Mouse (Mus musculus): Measurements from ENCODE around the gene Pltp. TPM values are rescaled to one million over a fixed set of nuclear protein-coding genes. Genes with fewer than 3 reads are reported as not detected.
"Not testable (repeated sequence)": the region's sequence is repeated elsewhere in the genome, so short reads cannot be mapped to it uniquely, and the experiment has no call there.

Pltp gene
- polyA plus RNA-seq, 1 experiment = 18.0 TPM

DNA sequence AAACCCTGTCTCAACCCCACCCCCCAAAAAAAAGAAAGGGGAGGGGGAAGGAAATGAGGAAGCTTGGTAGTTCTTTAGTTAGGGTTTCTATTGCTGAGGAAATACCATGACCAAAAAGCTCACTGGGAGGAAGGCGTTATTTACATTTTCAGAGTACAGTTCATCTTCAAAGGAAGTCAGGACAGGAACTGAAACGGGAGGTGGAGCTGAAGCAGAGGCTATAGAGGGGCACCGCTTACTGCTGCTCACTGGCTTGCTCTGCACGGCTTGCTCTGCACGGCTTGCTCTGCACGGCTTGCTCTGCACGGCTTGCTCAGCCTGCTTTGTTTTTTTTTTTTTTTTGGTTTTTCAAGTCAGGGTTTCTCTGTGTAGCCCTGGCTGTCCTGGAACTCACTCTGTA lies 11.0 kb upstream of the Pltp start:
- TF ChIP-seq POLR2A (IDR thresholded peaks at IDR 0.05; ENCODE audit: control insufficient read depth, low read depth, low read length) (no peak), CTCF (IDR thresholded peaks at IDR 0.05; ENCODE audit: control insufficient read depth, insufficient read depth, insufficient replicate concordance, low read depth, low read length) (no peak)
- Histone ChIP-seq H3K4me1 (ENCODE audit: control insufficient read depth, insufficient read depth, low read length) (peaks cover 10% of the 10 kb centered on the region), H3K4me3 (ENCODE audit: control insufficient read depth, low read depth, low read length) (no peak overlapping the region), H3K27ac (ENCODE audit: control insufficient read depth, insufficient read depth, low read depth, low read length) (no peak overlapping the region), H3K36me3 (ENCODE audit: control insufficient read depth, insufficient read depth, low read length) (no peaks in the 10 kb centered on the region), H3K27me3 (ENCODE audit: control insufficient read depth, insufficient read depth, low read length) (no peaks in the 10 kb centered on the region)

DNA sequence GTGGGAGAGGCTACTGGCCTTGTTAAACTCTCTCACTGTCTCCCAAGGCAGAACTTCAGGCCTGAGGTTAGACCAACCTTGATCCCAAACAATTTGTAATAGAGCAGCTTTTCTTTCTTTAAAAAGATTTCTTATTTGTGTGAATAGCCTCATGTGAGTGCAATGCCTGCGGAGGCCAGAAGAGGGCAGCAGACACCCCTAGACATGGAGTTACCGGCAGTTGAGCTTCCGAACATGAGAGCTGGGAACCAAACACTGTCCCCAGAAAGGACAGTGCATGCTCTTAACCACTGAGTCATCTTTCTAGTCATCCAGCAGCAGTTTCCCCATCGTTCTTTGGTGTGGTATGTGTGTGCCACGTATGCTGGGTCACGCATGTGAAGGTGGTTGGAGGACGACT lies 10.1 kb upstream of the Pltp start:
- no peaks in the 10 kb centered on the region for H3K27me3 ChIP-seq (ENCODE audit: control insufficient read depth, insufficient read depth, low read length)
- peak overlapping the region; percentile 63 for H3K27ac ChIP-seq (ENCODE audit: control insufficient read depth, insufficient read depth, low read depth, low read length)
- H3K36me3 ChIP-seq (ENCODE audit: control insufficient read depth, insufficient read depth, low read length) = no peaks in the 10 kb centered on the region
- no peak for TF ChIP-seq POLR2A (IDR thresholded peaks at IDR 0.05; ENCODE audit: control insufficient read depth, low read depth, low read length)
- TF ChIP-seq CTCF (IDR thresholded peaks at IDR 0.05; ENCODE audit: control insufficient read depth, insufficient read depth, insufficient replicate concordance, low read depth, low read length) = peak; percentile 86; the same call in 1 of the 2 replicates
- peak overlapping the region; percentile 62; the same call in 1 of the 2 replicates for H3K4me3 ChIP-seq (ENCODE audit: control insufficient read depth, low read depth, low read length)
- peaks cover 10% of the 10 kb centered on the region for H3K4me1 ChIP-seq (ENCODE audit: control insufficient read depth, insufficient read depth, low read length)

DNA sequence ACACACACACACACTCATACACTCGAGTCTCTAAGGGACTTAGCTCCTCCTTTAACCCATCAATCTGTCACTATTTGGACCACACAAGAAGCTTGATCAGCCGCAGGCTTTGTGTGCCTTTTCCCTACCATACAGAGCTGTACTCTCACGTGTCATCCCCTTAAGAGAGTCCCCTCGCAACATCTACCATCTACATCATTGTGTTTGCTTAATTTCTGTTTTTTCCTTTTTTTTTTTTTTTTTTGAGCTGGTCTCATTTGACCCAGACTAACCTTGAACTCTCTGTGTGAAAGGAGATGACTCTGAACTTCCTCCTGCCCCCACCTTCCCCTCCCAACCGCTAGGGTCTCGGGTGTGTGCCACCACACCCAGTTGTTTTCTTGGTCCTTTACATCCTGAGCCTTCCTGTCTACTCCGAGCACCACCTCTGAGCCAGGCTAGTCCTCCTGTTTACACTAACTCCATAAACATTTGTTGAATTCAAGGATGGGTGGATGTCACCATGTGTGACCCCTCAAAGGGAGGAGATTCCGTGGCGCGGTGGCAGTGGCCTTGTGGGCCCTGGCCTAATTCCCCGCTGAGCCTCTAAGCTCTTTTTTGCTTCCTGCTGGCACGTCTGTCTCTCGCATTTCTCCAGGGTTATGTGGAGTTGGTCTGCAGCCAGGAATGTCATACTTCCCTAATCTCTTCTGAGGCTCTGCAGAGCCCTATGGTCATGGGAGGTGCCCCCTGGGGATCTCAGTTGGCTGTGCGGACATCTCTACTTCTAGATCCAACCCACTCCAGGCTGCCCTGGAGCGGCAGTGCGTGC lies 9.4 kb upstream of the Pltp start:
- peak overlapping the region; percentile 63 for H3K27ac ChIP-seq (ENCODE audit: control insufficient read depth, insufficient read depth, low read depth, low read length)
- H3K4me3 ChIP-seq (ENCODE audit: control insufficient read depth, low read depth, low read length) = no peak overlapping the region
- no peaks in the 10 kb centered on the region for H3K36me3 ChIP-seq (ENCODE audit: control insufficient read depth, insufficient read depth, low read length)
- TF ChIP-seq POLR2A (IDR thresholded peaks at IDR 0.05; ENCODE audit: control insufficient read depth, low read depth, low read length) (no peak), CTCF (IDR thresholded peaks at IDR 0.05; ENCODE audit: control insufficient read depth, insufficient read depth, insufficient replicate concordance, low read depth, low read length) (no peak)
- peaks cover 10% of the 10 kb centered on the region for H3K4me1 ChIP-seq (ENCODE audit: control insufficient read depth, insufficient read depth, low read length)
- no peaks in the 10 kb centered on the region for H3K27me3 ChIP-seq (ENCODE audit: control insufficient read depth, insufficient read depth, low read length)

DNA sequence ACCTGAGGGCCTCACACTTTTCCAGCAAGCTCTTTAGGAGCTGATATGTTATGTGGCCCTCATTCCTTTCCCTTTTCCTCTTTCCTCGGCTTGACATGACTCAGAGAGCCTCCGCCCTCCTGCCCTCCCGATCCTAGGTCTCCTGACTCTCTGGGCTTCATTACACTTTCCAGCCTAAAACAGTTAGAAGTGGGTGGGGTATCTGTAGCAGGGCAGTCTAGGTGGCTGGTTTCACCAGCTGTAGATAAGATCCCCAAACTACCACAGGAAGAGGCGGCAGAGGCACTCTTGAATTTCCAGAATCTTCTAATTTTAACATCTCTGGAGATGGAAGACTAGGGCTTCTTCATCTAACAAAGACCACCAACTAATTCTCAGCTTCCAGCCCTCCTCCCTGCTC lies 7.1 kb upstream of the Pltp start:
- TF ChIP-seq POLR2A (IDR thresholded peaks at IDR 0.05; ENCODE audit: control insufficient read depth, low read depth, low read length) (no peak), CTCF (IDR thresholded peaks at IDR 0.05; ENCODE audit: control insufficient read depth, insufficient read depth, insufficient replicate concordance, low read depth, low read length) (no peak)
- Histone ChIP-seq H3K27ac (ENCODE audit: control insufficient read depth, insufficient read depth, low read depth, low read length) (no peak overlapping the region), H3K4me1 (ENCODE audit: control insufficient read depth, insufficient read depth, low read length) (peaks cover 10% of the 10 kb centered on the region), H3K27me3 (ENCODE audit: control insufficient read depth, insufficient read depth, low read length) (no peaks in the 10 kb centered on the region), H3K4me3 (ENCODE audit: control insufficient read depth, low read depth, low read length) (no peak overlapping the region), H3K36me3 (ENCODE audit: control insufficient read depth, insufficient read depth, low read length) (no peaks in the 10 kb centered on the region)

DNA sequence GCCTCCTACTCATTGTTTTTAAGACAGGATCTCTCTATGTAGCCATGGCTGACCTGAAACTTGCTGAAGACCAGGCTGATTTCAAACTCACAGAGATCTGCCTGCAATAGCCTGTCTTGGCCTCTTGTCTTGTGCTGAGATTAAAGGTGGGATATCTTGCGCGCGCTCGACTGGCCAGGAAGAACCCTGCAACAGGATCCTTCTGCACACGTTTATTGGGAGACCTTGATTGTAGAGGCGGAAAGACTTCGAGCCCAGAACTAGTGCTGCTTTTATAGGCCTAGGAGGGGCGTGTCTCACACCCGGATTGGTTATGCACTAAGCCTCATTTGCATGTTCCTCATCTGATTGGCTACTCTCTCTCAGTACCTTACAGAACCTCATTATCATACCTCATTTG lies 5.9 kb upstream of the Pltp start:
- H3K27me3 ChIP-seq (ENCODE audit: control insufficient read depth, insufficient read depth, low read length); H3K27ac ChIP-seq (ENCODE audit: control insufficient read depth, insufficient read depth, low read depth, low read length); H3K4me3 ChIP-seq (ENCODE audit: control insufficient read depth, low read depth, low read length); H3K36me3 ChIP-seq (ENCODE audit: control insufficient read depth, insufficient read depth, low read length): not testable (repeated sequence)
- peaks cover 10% of the 10 kb centered on the region for H3K4me1 ChIP-seq (ENCODE audit: control insufficient read depth, insufficient read depth, low read length)

DNA sequence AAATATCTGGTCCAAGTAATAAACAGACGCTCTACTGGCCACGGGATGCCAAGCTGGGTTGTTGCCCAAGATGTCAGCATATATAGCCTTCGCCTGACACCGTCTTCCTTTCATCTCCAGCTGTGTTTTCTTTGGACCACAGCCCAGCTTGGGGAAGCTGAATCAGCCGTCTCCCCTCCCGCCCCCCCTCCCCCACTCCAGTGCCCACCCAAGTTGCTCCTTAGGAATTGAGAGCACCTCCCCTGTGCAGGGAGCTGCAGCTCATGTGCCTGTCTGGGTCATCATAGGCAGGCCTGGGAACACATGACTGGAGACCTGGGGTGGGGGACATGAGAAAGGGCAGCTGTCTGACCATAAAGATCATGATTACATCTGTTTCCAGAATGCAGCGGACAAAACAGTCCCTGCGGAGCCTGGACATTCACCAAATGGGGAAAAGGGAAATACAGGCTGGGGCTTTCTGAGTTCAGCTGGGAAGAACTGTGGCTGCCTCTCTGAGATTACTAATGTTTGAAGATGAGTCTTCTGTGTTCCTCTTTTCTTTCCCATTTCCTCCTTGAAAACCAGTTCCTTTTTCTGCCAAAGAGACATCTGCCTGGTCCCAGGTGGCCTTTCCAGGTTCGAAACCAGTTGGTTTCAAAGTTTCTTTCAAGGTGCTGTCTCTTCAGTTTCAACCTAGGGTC lies 4.8 kb upstream of the Pltp start:
- Histone ChIP-seq H3K4me3 (ENCODE audit: control insufficient read depth, low read depth, low read length) (no peak overlapping the region), H3K4me1 (ENCODE audit: control insufficient read depth, insufficient read depth, low read length) (peaks cover 5% of the 10 kb centered on the region), H3K27me3 (ENCODE audit: control insufficient read depth, insufficient read depth, low read length) (no peaks in the 10 kb centered on the region), H3K27ac (ENCODE audit: control insufficient read depth, insufficient read depth, low read depth, low read length) (peak overlapping the region; percentile 72), H3K36me3 (ENCODE audit: control insufficient read depth, insufficient read depth, low read length) (no peaks in the 10 kb centered on the region)
- TF ChIP-seq POLR2A (IDR thresholded peaks at IDR 0.05; ENCODE audit: control insufficient read depth, low read depth, low read length) (no peak), CTCF (IDR thresholded peaks at IDR 0.05; ENCODE audit: control insufficient read depth, insufficient read depth, insufficient replicate concordance, low read depth, low read length) (no peak)

DNA sequence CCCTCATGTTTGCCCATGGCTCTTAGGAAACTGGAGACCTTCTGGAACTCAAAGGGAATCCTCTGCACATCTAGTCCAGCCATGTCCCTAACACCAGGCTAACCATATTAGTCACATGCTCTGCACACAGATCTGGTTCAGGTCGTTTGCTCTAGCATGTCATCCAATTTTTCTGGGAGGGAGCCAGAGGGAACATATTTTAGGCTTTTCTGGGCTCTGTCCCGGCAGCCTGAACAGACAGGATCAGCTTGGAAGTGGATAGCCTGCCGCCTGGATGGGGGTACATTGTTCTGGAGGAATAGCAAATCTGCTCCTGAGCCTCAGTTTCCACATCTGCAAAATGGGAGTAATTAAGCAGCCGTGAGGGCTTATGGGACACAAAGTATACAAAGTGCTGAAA lies 3.6 kb upstream of the Pltp start:
- TF ChIP-seq CTCF (IDR thresholded peaks at IDR 0.05; ENCODE audit: control insufficient read depth, insufficient read depth, insufficient replicate concordance, low read depth, low read length) (no peak), POLR2A (IDR thresholded peaks at IDR 0.05; ENCODE audit: control insufficient read depth, low read depth, low read length) (no peak)
- peaks cover 7% of the 10 kb centered on the region for H3K4me1 ChIP-seq (ENCODE audit: control insufficient read depth, insufficient read depth, low read length)
- H3K27ac ChIP-seq (ENCODE audit: control insufficient read depth, insufficient read depth, low read depth, low read length) = no peak overlapping the region; the same call in 1 of the 2 replicates
- H3K36me3 ChIP-seq (ENCODE audit: control insufficient read depth, insufficient read depth, low read length) = no peaks in the 10 kb centered on the region
- H3K27me3 ChIP-seq (ENCODE audit: control insufficient read depth, insufficient read depth, low read length) = no peaks in the 10 kb centered on the region
- H3K4me3 ChIP-seq (ENCODE audit: control insufficient read depth, low read depth, low read length) = no peak overlapping the region
